Comparison of ENCODE assay signal across 8 mouse cellular contexts in genomic region chr4:137594496-137595270, GRCm38 (mm10). TPM values are rescaled to one million over a fixed set of nuclear protein-coding genes. Genes with fewer than 3 reads are reported as not detected.
A peak's percentile ranks its signal among the peaks of the same experiment; 100 is the strongest.
DNase-seq lines count a peak whose midpoint lies in the region; ATAC-seq and TF ChIP-seq lines count a peak whose summit lies in the region.

No protein-coding gene starts in this region.

- TF ChIP-seq EP300 in MEL (IDR thresholded peaks at IDR 0.05; ENCODE audit: low read depth in 1 of 2, low read length in 2 of 2): no peak

- peaks cover 0 to 18% of the 10 kb centered on the region in 2 experiments; a peak in 2 of 4 replicates for H3K36me3 ChIP-seq in MEL (ENCODE audit: control insufficient read depth in 1 of 2, insufficient read depth in 2 of 2, low read length in 2 of 2)
- H3K36me3 ChIP-seq in liver, embryonic 13.5 days: peaks cover 8% of the 10 kb centered on the region; the same call in 1 of the 2 replicates
- H3K36me3 ChIP-seq in neural tube, embryonic 13.5 days: no peaks in the 10 kb centered on the region

- peak overlapping the region; percentile 85 for H3K4me2 ChIP-seq in liver, embryonic 13.5 days
- peak overlapping the region; percentile 87 for H3K4me2 ChIP-seq in neural tube, embryonic 13.5 days

- peak overlapping the region; percentile 95 for H3K4me3 ChIP-seq in layer of hippocampus, adult 2 months
- peak overlapping the region; percentile 88 to 90 for H3K4me3 ChIP-seq in MEL (ENCODE audit: control insufficient read depth in 1 of 2, insufficient read depth in 1 of 2, low read depth in 2 of 2, low read length in 2 of 2)
- peak overlapping the region; percentile 48 for H3K4me3 ChIP-seq in cortical plate, adult 2 months (ENCODE audit: insufficient read depth, low read length)
- peak overlapping the region; percentile 94 for H3K4me3 ChIP-seq in liver, embryonic 13.5 days (replicated peaks)
- H3K4me3 ChIP-seq in neural tube, embryonic 13.5 days: peak overlapping the region; percentile 92

- H3K9me3 ChIP-seq in MEL (replicated peaks; ENCODE audit: insufficient read depth, low read length): no peaks in the 10 kb centered on the region
- H3K9me3 ChIP-seq in liver, embryonic 13.5 days (replicated peaks): no peaks in the 10 kb centered on the region
- no peaks in the 10 kb centered on the region for H3K9me3 ChIP-seq in neural tube, embryonic 13.5 days

- no peak for TF ChIP-seq RAD21 in MEL (IDR thresholded peaks at IDR 0.05; ENCODE audit: low read depth, low read length)

- H3K79me2 ChIP-seq in MEL (ENCODE audit: control insufficient read depth, insufficient read depth, low read length, poor library complexity): peaks cover 50% of the 10 kb centered on the region

- H3K9ac ChIP-seq in MEL (ENCODE audit: control insufficient read depth, low read depth, low read length, poor library complexity, severe bottlenecking): peak overlapping the region; percentile 94
- peak overlapping the region; percentile 89 for H3K9ac ChIP-seq in liver, embryonic 13.5 days
- H3K9ac ChIP-seq in neural tube, embryonic 13.5 days: peak overlapping the region; percentile 94

- no peak for TF ChIP-seq CTCF in layer of hippocampus, adult 2 months (conservative IDR thresholded peaks at IDR 0.05)
- TF ChIP-seq CTCF in MEL (IDR thresholded peaks at IDR 0.05 in 2 of 3, conservative IDR thresholded peaks at IDR 0.05 in 1 of 3; ENCODE audit: control insufficient read depth in 1 of 3, insufficient read depth in 1 of 3, low read depth in 2 of 3, low read length in 3 of 3, poor library complexity in 1 of 3, severe bottlenecking in 1 of 3): no peak
- no peak for TF ChIP-seq CTCF in cortical plate, adult 2 months (IDR thresholded peaks at IDR 0.05; ENCODE audit: extremely low read depth, insufficient read depth, low read length)

- WGBS in liver, embryonic 13.5 days (ENCODE audit: insufficient replicate concordance): 2% methylated on average over 40 of the region's 40 CpGs
- WGBS in neural tube, embryonic 13.5 days: 5% methylated on average over 39 of the region's 40 CpGs

- peaks cover 5 to 6% of the 10 kb centered on the region in 2 experiments; a peak in 3 of 4 replicates for H3K4me1 ChIP-seq in MEL (ENCODE audit: control insufficient read depth in 1 of 2, insufficient read depth in 2 of 2, low read length in 2 of 2)
- peaks cover 6% of the 10 kb centered on the region; the same call in 1 of the 2 replicates for H3K4me1 ChIP-seq in cortical plate, adult 2 months (ENCODE audit: control insufficient read depth, insufficient read depth, low read length)
- H3K4me1 ChIP-seq in liver, embryonic 13.5 days (replicated peaks): peaks cover 47% of the 10 kb centered on the region
- peaks cover 47% of the 10 kb centered on the region for H3K4me1 ChIP-seq in neural tube, embryonic 13.5 days (replicated peaks)

- peak; percentile 23 to 29 for DNase-seq in layer of hippocampus, adult 2 months (ENCODE audit: low spot score in 2 of 2)
- no peak for DNase-seq in layer of hippocampus, postnatal 10 days (ENCODE audit: low spot score in 2 of 2)
- peak; percentile 83 for DNase-seq in MEL (ENCODE audit: low read depth, low spot score)
- peak; percentile 59 for DNase-seq in liver, embryonic 13.5 days
- no peak for DNase-seq in cerebellum, adult 11-12 months

- H3K27me3 ChIP-seq in MEL (ENCODE audit: control insufficient read depth in 1 of 2, insufficient read depth in 2 of 2, low read length in 2 of 2): peaks cover 0 to 2% of the 10 kb centered on the region in 2 experiments; a peak in 2 of 4 replicates
- H3K27me3 ChIP-seq in liver, embryonic 13.5 days: no peaks in the 10 kb centered on the region
- H3K27me3 ChIP-seq in neural tube, embryonic 13.5 days: no peaks in the 10 kb centered on the region

- peak overlapping the region; percentile 99 for H3K27ac ChIP-seq in layer of hippocampus, adult 2 months
- peak overlapping the region; percentile 79 for H3K27ac ChIP-seq in MEL (ENCODE audit: control insufficient read depth, low read depth, low read length)
- H3K27ac ChIP-seq in cortical plate, adult 2 months (ENCODE audit: insufficient read depth, low read length): peak overlapping the region; percentile 66
- H3K27ac ChIP-seq in liver, embryonic 13.5 days: peak overlapping the region; percentile 99
- peak overlapping the region; percentile 99 for H3K27ac ChIP-seq in neural tube, embryonic 13.5 days (replicated peaks)

- ATAC-seq in hematopoietic stem cell, adult 5-6 weeks (replicated peaks in 1 of 2; ENCODE audit: insufficient read depth in 1 of 2, low FRiP score in 2 of 2, low TSS enrichment in 1 of 2, low read depth in 1 of 2, poor library complexity in 2 of 2, severe bottlenecking in 2 of 2): peak; percentile 20; a peak in 3 of 4 replicates
- peak; percentile 56 for ATAC-seq in liver, embryonic 13.5 days (ENCODE audit: low read depth)
- peak; percentile 12; the same call in 1 of the 2 replicates for ATAC-seq in neural tube, embryonic 13.5 days (ENCODE audit: low read depth)

- no peak; a peak in 2 of 4 replicates for TF ChIP-seq POLR2A in MEL (IDR thresholded peaks at IDR 0.05; ENCODE audit: control insufficient read depth in 1 of 2, insufficient read depth in 1 of 2, low read depth in 1 of 2, low read length in 2 of 2, poor library complexity in 1 of 2)
- TF ChIP-seq POLR2A in cortical plate, adult 2 months (IDR thresholded peaks at IDR 0.05; ENCODE audit: extremely low read depth, insufficient read depth, low read length): peak; percentile 16; the same call in 1 of the 2 replicates

TF ChIP-seq in MEL, 35 proteins besides CTCF, POLR2A, EP300 and RAD21:
- TF ChIP-seq SIN3A (IDR thresholded peaks at IDR 0.05; ENCODE audit: low read length) (peak; percentile 60; the same call in 1 of the 2 replicates), CHD1 (IDR thresholded peaks at IDR 0.05; ENCODE audit: low read depth, low read length) (peak; percentile 68; the same call in 1 of the 2 replicates), USF1 (IDR thresholded peaks at IDR 0.05; ENCODE audit: low read depth, low read length) (no peak), MXI1 (IDR thresholded peaks at IDR 0.05; ENCODE audit: low read depth, low read length) (peak; percentile 70), MEF2A (IDR thresholded peaks at IDR 0.05; ENCODE audit: extremely low read depth, insufficient replicate concordance, low read depth, low read length, poor library complexity, severe bottlenecking) (no peak), TBP (IDR thresholded peaks at IDR 0.05; ENCODE audit: low read depth, low read length) (peak; percentile 72), GATA1 (IDR thresholded peaks at IDR 0.05; ENCODE audit: low read depth, low read length) (0 out of 2 replicates have a peak, but pooled peaks have one; percentile 41), USF2 (IDR thresholded peaks at IDR 0.05; ENCODE audit: borderline replicate concordance in 1 of 2, insufficient read depth in 1 of 2, low read depth in 1 of 2, low read length in 2 of 2) (no peak), MAX (IDR thresholded peaks at IDR 0.05; ENCODE audit: low read length) (peak; percentile 38; the same call in 1 of the 2 replicates), ZNF384 (IDR thresholded peaks at IDR 0.05; ENCODE audit: low read depth, low read length) (no peak), MYC (IDR thresholded peaks at IDR 0.05; ENCODE audit: low read depth, low read length) (no peak)

RNA-seq across cellular contexts. Expression of gene Usp48, which starts 1.1 kb away (rescaled TPM):
- 100 to 1,000 TPM; 142 to 160 TPM for total RNA-seq in layer of hippocampus, adult 2 months (2021)
- 100 to 1,000 TPM; 135 to 136 TPM for total RNA-seq in layer of hippocampus, postnatal 10 days (2021)
- 25.4 and 27.1 TPM in 2 replicates for total RNA-seq in MEL (2012; rRNA removed)
- polyA plus RNA-seq in MEL (2012; ENCODE audit: insufficient read depth in 1 of 2, insufficient read length in 2 of 2, low read depth in 1 of 2, low replicate concordance in 2 of 2, missing spikeins in 1 of 2): 10 to 100 TPM in 1 of 2 experiments, not detected in 1; 99.6 TPM
- 147 and 157 TPM in 2 replicates for polyA plus RNA-seq in cortical plate, adult 2 months (2012; rRNA removed)
- total RNA-seq in hematopoietic stem cell, adult 5-6 weeks (2017): 140 and 171 TPM in 2 replicates
- polyA plus RNA-seq in liver, embryonic 13.5 days (2015; fragmentation: Nextera tagmentation; extraction: Ambion mirVana): 36.0 and 44.6 TPM in 2 replicates
- polyA plus RNA-seq in neural tube, embryonic 13.5 days (2015; fragmentation: Nextera tagmentation; extraction: Ambion mirVana): 69.2 and 78.7 TPM in 2 replicates

RNA-seq across cellular contexts. Expression of gene Ldlrad2, which starts 20.3 kb away (rescaled TPM):
- not detected for total RNA-seq in layer of hippocampus, adult 2 months (2021)
- total RNA-seq in layer of hippocampus, postnatal 10 days (2021): not detected
- total RNA-seq in MEL (2012; rRNA removed): not detected in 2 replicates
- polyA plus RNA-seq in MEL (2012; ENCODE audit: insufficient read depth in 1 of 2, insufficient read length in 2 of 2, low read depth in 1 of 2, low replicate concordance in 2 of 2, missing spikeins in 1 of 2): not detected
- polyA plus RNA-seq in cortical plate, adult 2 months (2012; rRNA removed): not detected in 2 replicates
- total RNA-seq in hematopoietic stem cell, adult 5-6 weeks (2017): not detected in 2 replicates
- not detected in 2 replicates for polyA plus RNA-seq in liver, embryonic 13.5 days (2015; fragmentation: Nextera tagmentation; extraction: Ambion mirVana)
- polyA plus RNA-seq in neural tube, embryonic 13.5 days (2015; fragmentation: Nextera tagmentation; extraction: Ambion mirVana): not detected in 2 replicates

Comparison
In these comparisons a context has a peak if more than half of its experiments do, and no peak if none do; other contexts are left out.
1. DNase-seq: peak in layer of hippocampus, adult 2 months (2 of 2), MEL (single experiment) and liver, embryonic 13.5 days (single experiment); none in layer of hippocampus, postnatal 10 days (0 of 2) and cerebellum, adult 11-12 months (single experiment).
2. Peak in every context shown above with its lines, with median percentiles within 50 percentile points of each other: H3K27ac ChIP-seq, H3K4me3 ChIP-seq, H3K9ac ChIP-seq and ATAC-seq.